In genomic region chr6:50806376-50807077, GRCm38 (mm10) we compare ENCODE assay signal across 8 mouse cellular contexts.
DNase-seq lines count a peak whose midpoint lies in the region; ATAC-seq and TF ChIP-seq lines count a peak whose summit lies in the region.

No protein-coding gene starts in this region.

- TF ChIP-seq CTCF in E14TG2a.4 (conservative IDR thresholded peaks at IDR 0.05; ENCODE audit: low read length) = peak; percentile 9
- peak; percentile 70 for TF ChIP-seq CTCF in kidney, postnatal 0 days (IDR thresholded peaks at IDR 0.05; ENCODE audit: low read depth)

- H3K4me1 ChIP-seq in E14TG2a.4 (replicated peaks; ENCODE audit: low read depth, low read length) = no peaks in the 10 kb centered on the region
- peaks cover 12% of the 10 kb centered on the region for H3K4me1 ChIP-seq in heart, embryonic 11.5 days (ENCODE audit: control insufficient read depth, insufficient read depth, low read length)
- peaks cover 14% of the 10 kb centered on the region; the same call in 1 of the 2 replicates for H3K4me1 ChIP-seq in kidney, postnatal 0 days (replicated peaks; ENCODE audit: insufficient read depth, low read length)

- no peak for ATAC-seq in CD4-positive, CD25-positive, alpha-beta regulatory T cell, adult 4 months
- ATAC-seq in heart, embryonic 11.5 days (replicated peaks; ENCODE audit: insufficient number of reproducible peaks, low FRiP score, low TSS enrichment) = 0 out of 2 replicates have a peak, but pooled peaks have one; percentile 16
- ATAC-seq in kidney, postnatal 0 days (replicated peaks; ENCODE audit: low FRiP score, low read depth) = peak; percentile 60

- no peaks in the 10 kb centered on the region for H3K36me3 ChIP-seq in E14TG2a.4 (ENCODE audit: insufficient read depth, low read length)
- H3K36me3 ChIP-seq in heart, embryonic 11.5 days (ENCODE audit: control insufficient read depth, insufficient read depth, low read length) = no peaks in the 10 kb centered on the region
- no peaks in the 10 kb centered on the region for H3K36me3 ChIP-seq in kidney, postnatal 0 days (ENCODE audit: insufficient read depth, low read length)

- H3K27ac ChIP-seq in heart, embryonic 11.5 days (ENCODE audit: low read depth, low read length) = no peak overlapping the region; the same call in 1 of the 2 replicates
- H3K27ac ChIP-seq in kidney, postnatal 0 days = no peak overlapping the region

- no peak overlapping the region for H3K4me3 ChIP-seq in E14TG2a.4 (replicated peaks; ENCODE audit: low read length)
- H3K4me3 ChIP-seq in heart, embryonic 11.5 days (ENCODE audit: low read depth, low read length) = no peak overlapping the region
- H3K4me3 ChIP-seq in kidney, postnatal 0 days (replicated peaks; ENCODE audit: low read depth, low read length) = no peak overlapping the region

- DNase-seq in CD4-positive, CD25-positive, alpha-beta regulatory T cell, adult 2 months (ENCODE audit: low read depth, low spot score) = peak; percentile 46
- DNase-seq in cerebellum, postnatal 25 days = peak; percentile 58 to 71
- peak; percentile 77 for DNase-seq in kidney, postnatal 0 days (ENCODE audit: low spot score)
- DNase-seq in lung, postnatal 10 days = peak; percentile 85
- peak; percentile 62 to 75 for DNase-seq in right cerebral cortex, postnatal 10 days (ENCODE audit: low spot score in 2 of 2)

- H3K9ac ChIP-seq in heart, embryonic 11.5 days (ENCODE audit: low read depth, low read length) = no peak overlapping the region
- no peak overlapping the region for H3K9ac ChIP-seq in kidney, postnatal 0 days (ENCODE audit: low read depth, low read length)

- peaks cover 2% of the 10 kb centered on the region; the same call in 1 of the 2 replicates for H3K27me3 ChIP-seq in E14TG2a.4 (ENCODE audit: insufficient read depth, low read length)
- H3K27me3 ChIP-seq in heart, embryonic 11.5 days (ENCODE audit: control insufficient read depth, insufficient read depth, low read length) = no peaks in the 10 kb centered on the region
- H3K27me3 ChIP-seq in kidney, postnatal 0 days (ENCODE audit: insufficient read depth, low read length) = no peaks in the 10 kb centered on the region

- no peaks in the 10 kb centered on the region for H3K9me3 ChIP-seq in E14TG2a.4 (ENCODE audit: low read length)
- H3K9me3 ChIP-seq in heart, embryonic 11.5 days (replicated peaks; ENCODE audit: control insufficient read depth, low read length) = no peaks in the 10 kb centered on the region
- H3K9me3 ChIP-seq in kidney, postnatal 0 days (replicated peaks; ENCODE audit: low read length) = no peaks in the 10 kb centered on the region

- no peak overlapping the region for H3K4me2 ChIP-seq in heart, embryonic 11.5 days
- H3K4me2 ChIP-seq in kidney, postnatal 0 days (ENCODE audit: low read length) = no peak overlapping the region

- WGBS in heart, embryonic 11.5 days (ENCODE audit: insufficient replicate concordance) = 25% methylated on average over 7 of the region's 7 CpGs
- whole genome bisulfite sequencing in kidney, postnatal 0 days = 11% methylated on average over 7 of the region's 7 CpGs
